Mouse (Mus musculus) adrenal gland, adult 2 months (tissue): ENCODE measurements around the gene Olfr748. TPM values are rescaled to one million over a fixed set of nuclear protein-coding genes. Genes with fewer than 3 reads are reported as not detected.
A peak's percentile ranks its signal among the peaks of the same experiment; 100 is the strongest.
"Not testable (repeated sequence)": the region's sequence is repeated elsewhere in the genome, so short reads cannot be mapped to it uniquely, and the experiment has no call there.

Experiments used
- DNase-seq: peaks from one replicate; pipeline ENCODE4 v3.0.0; 2021
- long read RNA-seq: library from polyadenylated mRNA; stranded (forward); transcript quantifications from one replicate; pipeline ENCODE4 v2.0.0, GENCODE M21; 2021
- polyA plus RNA-seq: library from polyadenylated mRNA; depleted of rRNA; stranded (reverse); fragments of >200 nt; gene quantifications from 2 replicates; pipeline ENCODE4 v1.2.3, GENCODE M21; 2012; rRNA removed
- total RNA-seq, 2 experiments: library from RNA; stranded (reverse); gene quantifications; 2 replicates each; pipeline ENCODE4 v1.2.3; 2021

The Olfr748 gene
- total RNA-seq (not detected), polyA plus RNA-seq (not detected in 2 replicates)
- long read RNA-seq: 0 reads

- no peak for DNase-seq
These were observed at the start of gene Olfr748 for GRCm38 (mm10) chr14:50707073-50707472. Gene Olfr748, plus strand, starts transcription at chr14:50707373.

DNA sequence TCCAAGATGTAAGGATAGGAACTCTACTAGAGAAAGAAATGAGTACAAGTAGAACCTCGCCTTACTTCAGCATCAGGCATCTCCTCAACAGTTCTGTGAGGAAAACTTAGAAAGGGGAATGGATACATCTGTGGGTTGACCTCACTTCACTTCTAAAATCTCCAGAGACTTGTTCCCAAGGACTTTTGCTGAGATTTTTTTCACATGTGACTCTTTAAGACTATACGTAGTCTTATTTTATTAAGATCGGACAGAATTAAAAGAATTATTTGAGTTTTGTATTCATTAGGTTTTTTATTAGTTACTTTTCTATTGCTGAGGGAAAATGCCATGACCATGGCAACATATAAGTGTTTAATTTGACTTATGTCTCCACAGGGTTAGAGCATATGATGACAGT is 14.1 kb upstream of the Olfr748 start, which contains the start of gene Olfr747:
Gene Olfr747 (minus strand): TSS at position 101 of the 400 bp plus-strand sequence.
- DNase-seq: no peak

DNA sequence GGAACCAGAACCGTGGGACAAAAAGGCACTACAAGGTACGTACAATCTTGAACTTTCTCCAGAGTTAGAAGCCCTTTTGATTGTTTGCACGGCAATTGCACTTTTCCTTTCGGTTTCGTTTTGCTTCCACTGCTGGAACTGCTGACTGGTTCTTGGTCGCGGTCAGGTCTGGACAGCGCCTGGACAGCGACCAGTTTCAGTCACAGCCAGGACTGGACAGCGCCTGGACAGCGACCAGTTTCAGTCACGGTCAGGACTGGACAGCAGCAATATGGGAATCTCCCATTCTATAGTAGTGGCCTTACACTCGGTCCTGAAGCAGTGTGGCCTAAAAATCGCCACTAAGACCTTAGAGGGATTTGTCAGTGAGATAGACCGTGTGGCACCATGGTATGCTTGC is 12.7 kb downstream of the Olfr748 start:
- DNase-seq: not testable (repeated sequence)

DNA sequence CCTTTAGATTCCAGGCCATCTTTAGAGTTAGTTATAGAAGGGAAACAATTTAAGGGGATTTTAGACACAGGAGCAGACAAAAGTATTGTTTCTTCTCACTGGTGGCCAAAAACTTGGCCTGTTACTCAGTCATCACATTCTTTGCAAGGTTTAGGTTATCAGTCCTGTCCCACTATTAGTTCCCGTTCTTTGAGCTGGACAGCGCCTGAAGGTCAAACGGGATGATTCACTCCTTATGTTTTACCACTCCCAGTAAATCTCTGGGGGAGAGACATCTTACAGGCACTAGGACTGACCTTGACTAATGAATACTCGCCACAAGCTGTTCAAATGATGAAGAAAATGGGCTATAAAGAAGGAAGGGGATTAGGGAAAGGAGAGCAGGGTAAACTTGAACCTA is 15.2 kb downstream of the Olfr748 start:
- peak; percentile 54 for DNase-seq

DNA sequence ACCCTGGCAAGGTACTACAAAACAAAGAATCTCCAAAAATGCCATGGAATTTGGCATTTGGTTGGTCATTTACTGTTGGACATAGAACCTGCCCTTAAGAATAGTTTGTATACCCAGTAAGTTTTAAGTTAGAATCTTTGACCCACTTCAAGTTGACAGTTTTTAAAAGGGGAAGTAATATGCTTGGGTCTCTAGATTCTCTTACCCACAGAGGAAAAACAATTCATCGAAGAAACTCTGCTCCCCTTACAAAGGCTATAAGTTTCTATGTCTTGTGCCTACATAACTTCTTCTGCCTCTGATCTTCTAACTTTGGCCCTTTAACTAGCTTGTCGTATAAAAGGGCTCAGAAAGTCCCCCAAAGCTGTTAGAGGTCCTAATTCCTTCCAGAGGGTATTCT is 33.2 kb downstream of the Olfr748 start:
- DNase-seq: no peak

- no peak for DNase-seq
These were observed 34.4 kb downstream of the Olfr748 start for GRCm38 (mm10) chr14:50741584-50741983.

GRCm38 (mm10) chr14:50744994-50745393 is 37.8 kb downstream of the Olfr748 start, which contains the start of gene Olfr749:
Gene Olfr749, minus strand, starts transcription at chr14:50745094.
- DNase-seq: no peak

GRCm38 (mm10) chr14:50758416-50759085 is 51.4 kb downstream of the Olfr748 start:
- DNase-seq: no peak

Other genes starting within 250 kb of the Olfr748 start
- not detected for gene Olfr741, start 234.6 kb upstream of the Olfr748 start, total RNA-seq
- gene Olfr741, start 234.6 kb upstream of the Olfr748 start, polyA plus RNA-seq: not detected in 2 replicates
- gene Olfr742, start 203.8 kb upstream of the Olfr748 start, total RNA-seq: not detected
- gene Olfr742, start 203.8 kb upstream of the Olfr748 start, polyA plus RNA-seq: not detected in 2 replicates
- not detected for gene Olfr743, start 185.5 kb upstream of the Olfr748 start, total RNA-seq
- not detected in 2 replicates for gene Olfr743, start 185.5 kb upstream of the Olfr748 start, polyA plus RNA-seq
- gene Olfr744, start 92.5 kb upstream of the Olfr748 start, total RNA-seq: not detected
- gene Olfr744, start 92.5 kb upstream of the Olfr748 start, polyA plus RNA-seq: not detected in 2 replicates
- not detected for gene Olfr745, start 68.0 kb upstream of the Olfr748 start, total RNA-seq
- not detected in 2 replicates for gene Olfr745, start 68.0 kb upstream of the Olfr748 start, polyA plus RNA-seq
- not detected for gene Olfr746, start 60.3 kb upstream of the Olfr748 start, total RNA-seq
- gene Olfr746, start 60.3 kb upstream of the Olfr748 start, polyA plus RNA-seq: not detected in 2 replicates
- gene Olfr747, start 14.2 kb upstream of the Olfr748 start, total RNA-seq: not detected
- not detected in 2 replicates for gene Olfr747, start 14.2 kb upstream of the Olfr748 start, polyA plus RNA-seq
- not detected for gene Olfr749, start 37.7 kb downstream of the Olfr748 start, total RNA-seq
- not detected in 2 replicates for gene Olfr749, start 37.7 kb downstream of the Olfr748 start, polyA plus RNA-seq
- gene Ttc5, start 78.1 kb downstream of the Olfr748 start, total RNA-seq: 10 to 100 TPM; 29.6 to 45.5 TPM
- 14.1 and 15.5 TPM in 2 replicates for gene Ttc5, start 78.1 kb downstream of the Olfr748 start, polyA plus RNA-seq
- not detected for gene Ccnb1ip1, start 100.4 kb downstream of the Olfr748 start, total RNA-seq
- gene Ccnb1ip1, start 100.4 kb downstream of the Olfr748 start, polyA plus RNA-seq: not detected in 2 replicates
- 10 to 100 TPM; 22.3 to 26.0 TPM for gene Parp2, start 100.5 kb downstream of the Olfr748 start, total RNA-seq
- 3.5 and 4.0 TPM in 2 replicates for gene Parp2, start 100.5 kb downstream of the Olfr748 start, polyA plus RNA-seq
- gene Tep1, start 163.2 kb downstream of the Olfr748 start, total RNA-seq: 10 to 100 TPM; 15.5 to 17.5 TPM
- 16.0 and 18.9 TPM in 2 replicates for gene Tep1, start 163.2 kb downstream of the Olfr748 start, polyA plus RNA-seq
- gene Klhl33, start 190.1 kb downstream of the Olfr748 start, total RNA-seq: 1 to 10 TPM in 1 of 2 experiments, under 1 TPM in 1; 0.46 to 1.0 TPM
- 0.45 and 1.0 TPM in 2 replicates for gene Klhl33, start 190.1 kb downstream of the Olfr748 start, polyA plus RNA-seq
- 10 to 100 TPM; 37.7 to 45.0 TPM for gene Osgep, start 217.5 kb downstream of the Olfr748 start, total RNA-seq
- gene Osgep, start 217.5 kb downstream of the Olfr748 start, polyA plus RNA-seq: 149 and 171 TPM in 2 replicates
- 10 to 100 TPM; 54.7 to 80.9 TPM for gene Apex1, start 217.6 kb downstream of the Olfr748 start, total RNA-seq
- gene Apex1, start 217.6 kb downstream of the Olfr748 start, polyA plus RNA-seq: 20.9 and 27.1 TPM in 2 replicates
- gene Pip4p1, start 223.5 kb downstream of the Olfr748 start, total RNA-seq: 10 to 100 TPM; 56.7 to 69.6 TPM
- 120 and 125 TPM in 2 replicates for gene Pip4p1, start 223.5 kb downstream of the Olfr748 start, polyA plus RNA-seq
- gene Pnp, start 223.7 kb downstream of the Olfr748 start, total RNA-seq: 10 to 100 TPM; 31.2 to 46.1 TPM
- 10.1 and 12.3 TPM in 2 replicates for gene Pnp, start 223.7 kb downstream of the Olfr748 start, polyA plus RNA-seq
- gene Gm49342, start 237.1 kb downstream of the Olfr748 start, total RNA-seq: 10 to 100 TPM; 45.4 to 64.1 TPM
- 2.9 and 4.5 TPM in 2 replicates for gene Gm49342, start 237.1 kb downstream of the Olfr748 start, polyA plus RNA-seq
- gene Pnp2, start 248.6 kb downstream of the Olfr748 start, total RNA-seq: 1 to 10 TPM; 1.5 to 2.5 TPM
- 0.37 and 0.49 TPM in 2 replicates for gene Pnp2, start 248.6 kb downstream of the Olfr748 start, polyA plus RNA-seq